Mouse (Mus musculus): Measurements from ENCODE around the gene Phyhd1.

The Phyhd1 gene

DNA sequence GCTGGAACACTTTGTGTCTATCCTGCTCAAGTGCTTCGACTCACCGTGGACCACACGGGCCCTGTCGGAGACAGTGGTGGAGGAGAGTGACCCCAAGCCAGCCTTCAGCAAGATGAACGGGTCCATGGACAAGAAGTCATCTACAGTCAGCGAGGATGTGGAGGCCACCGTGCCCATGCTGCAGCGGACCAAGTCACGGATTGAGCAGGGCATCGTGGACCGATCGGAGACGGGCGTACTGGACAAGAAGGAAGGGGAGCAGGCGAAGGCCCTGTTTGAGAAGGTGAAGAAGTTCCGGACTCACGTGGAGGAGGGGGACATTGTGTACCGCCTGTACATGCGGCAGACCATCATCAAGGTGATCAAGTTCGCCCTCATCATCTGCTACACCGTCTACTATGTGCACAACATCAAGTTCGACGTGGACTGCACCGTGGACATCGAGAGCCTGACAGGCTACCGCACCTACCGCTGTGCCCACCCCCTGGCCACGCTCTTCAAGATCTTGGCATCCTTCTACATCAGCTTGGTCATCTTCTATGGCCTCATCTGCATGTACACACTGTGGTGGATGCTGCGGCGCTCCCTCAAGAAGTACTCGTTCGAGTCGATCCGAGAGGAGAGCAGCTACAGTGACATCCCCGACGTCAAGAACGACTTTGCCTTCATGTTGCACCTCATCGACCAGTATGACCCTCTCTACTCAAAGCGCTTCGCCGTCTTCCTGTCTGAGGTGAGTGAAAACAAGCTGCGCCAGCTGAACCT is 10.2 kb upstream of the Phyhd1 start:
- no peak for DNase-seq (ENCODE audit: low spot score in 2 of 2)

DNA sequence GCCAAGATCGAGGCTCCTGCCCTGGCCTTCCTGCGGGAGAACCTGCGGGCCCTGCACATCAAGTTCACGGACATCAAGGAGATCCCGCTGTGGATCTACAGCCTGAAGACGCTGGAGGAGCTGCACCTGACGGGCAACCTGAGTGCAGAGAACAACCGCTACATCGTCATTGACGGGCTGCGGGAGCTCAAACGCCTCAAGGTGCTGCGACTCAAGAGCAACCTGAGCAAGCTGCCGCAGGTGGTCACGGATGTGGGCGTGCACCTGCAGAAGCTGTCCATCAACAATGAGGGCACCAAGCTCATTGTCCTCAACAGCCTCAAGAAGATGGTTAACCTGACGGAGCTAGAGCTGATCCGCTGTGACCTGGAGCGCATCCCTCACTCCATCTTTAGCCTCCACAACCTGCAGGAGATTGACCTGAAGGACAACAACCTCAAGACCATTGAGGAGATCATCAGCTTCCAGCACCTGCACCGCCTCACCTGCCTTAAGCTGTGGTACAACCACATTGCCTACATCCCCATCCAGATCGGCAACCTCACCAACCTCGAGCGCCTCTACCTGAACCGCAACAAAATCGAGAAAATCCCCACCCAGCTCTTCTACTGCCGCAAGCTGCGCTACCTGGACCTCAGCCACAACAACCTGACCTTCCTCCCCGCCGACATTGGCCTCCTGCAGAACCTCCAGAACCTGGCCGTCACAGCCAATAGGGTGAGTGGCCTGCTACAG is 9.2 kb upstream of the Phyhd1 start:
- DNase-seq (ENCODE audit: low spot score in 2 of 2), result no peak

DNA sequence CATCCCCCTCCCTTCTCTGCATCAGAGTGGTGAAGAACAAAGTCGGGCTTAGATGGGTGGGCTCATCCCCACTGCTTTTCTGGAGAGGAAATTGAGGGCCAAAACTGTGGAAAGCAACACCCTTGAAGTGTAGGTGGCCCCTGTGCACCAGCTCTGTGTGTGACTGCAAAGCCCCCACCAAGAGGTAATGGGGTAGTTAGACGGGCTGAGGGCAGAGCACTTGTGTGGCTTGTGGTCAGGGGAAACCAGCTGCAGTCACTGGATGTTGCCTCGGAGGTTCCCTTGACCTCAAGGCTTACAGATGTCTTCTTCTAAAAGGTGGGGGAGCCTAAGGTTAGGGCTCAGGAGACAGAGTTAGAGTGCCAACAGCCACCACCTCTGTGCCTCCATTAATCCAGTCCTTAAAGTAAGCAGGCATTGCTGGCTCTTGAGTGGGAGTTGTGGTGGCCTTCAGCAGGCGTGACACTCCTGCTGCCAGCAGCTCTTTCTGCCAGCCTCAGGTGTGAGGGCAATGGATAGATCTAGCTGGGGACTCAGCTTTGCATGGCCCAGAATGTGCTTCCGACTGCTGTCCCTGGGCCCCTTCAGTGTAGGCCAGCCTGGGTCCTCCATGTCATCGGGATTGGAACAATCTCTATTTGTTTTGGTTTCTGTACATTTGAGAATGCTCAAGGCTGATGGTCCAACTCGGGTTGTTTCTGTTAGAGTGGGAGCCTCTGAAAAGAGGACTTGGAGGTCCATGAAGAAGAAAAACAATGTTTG is 8.1 kb upstream of the Phyhd1 start:
- no peak for DNase-seq (ENCODE audit: low spot score in 2 of 2)

DNA sequence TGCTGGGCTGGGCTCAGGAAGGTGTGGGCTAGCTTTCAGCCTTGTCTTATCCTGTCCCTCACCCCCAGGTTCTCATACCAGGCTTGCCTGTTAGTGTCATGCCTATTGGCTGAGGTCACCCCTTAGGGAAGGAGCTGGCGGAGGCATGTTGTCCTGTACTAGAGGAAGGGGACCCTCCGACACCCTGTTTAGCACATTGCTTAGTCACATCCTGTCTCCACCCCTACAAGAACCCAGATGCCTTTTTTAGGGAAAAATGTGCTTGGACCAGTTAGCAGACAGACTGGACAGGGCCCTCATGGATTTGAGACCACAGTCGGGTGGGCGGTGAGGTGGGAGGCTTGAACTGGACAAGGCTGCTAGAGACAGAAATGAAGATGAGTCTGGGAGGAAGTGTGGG is 7.4 kb upstream of the Phyhd1 start:
- DNase-seq (ENCODE audit: low spot score in 2 of 2), result no peak

DNA sequence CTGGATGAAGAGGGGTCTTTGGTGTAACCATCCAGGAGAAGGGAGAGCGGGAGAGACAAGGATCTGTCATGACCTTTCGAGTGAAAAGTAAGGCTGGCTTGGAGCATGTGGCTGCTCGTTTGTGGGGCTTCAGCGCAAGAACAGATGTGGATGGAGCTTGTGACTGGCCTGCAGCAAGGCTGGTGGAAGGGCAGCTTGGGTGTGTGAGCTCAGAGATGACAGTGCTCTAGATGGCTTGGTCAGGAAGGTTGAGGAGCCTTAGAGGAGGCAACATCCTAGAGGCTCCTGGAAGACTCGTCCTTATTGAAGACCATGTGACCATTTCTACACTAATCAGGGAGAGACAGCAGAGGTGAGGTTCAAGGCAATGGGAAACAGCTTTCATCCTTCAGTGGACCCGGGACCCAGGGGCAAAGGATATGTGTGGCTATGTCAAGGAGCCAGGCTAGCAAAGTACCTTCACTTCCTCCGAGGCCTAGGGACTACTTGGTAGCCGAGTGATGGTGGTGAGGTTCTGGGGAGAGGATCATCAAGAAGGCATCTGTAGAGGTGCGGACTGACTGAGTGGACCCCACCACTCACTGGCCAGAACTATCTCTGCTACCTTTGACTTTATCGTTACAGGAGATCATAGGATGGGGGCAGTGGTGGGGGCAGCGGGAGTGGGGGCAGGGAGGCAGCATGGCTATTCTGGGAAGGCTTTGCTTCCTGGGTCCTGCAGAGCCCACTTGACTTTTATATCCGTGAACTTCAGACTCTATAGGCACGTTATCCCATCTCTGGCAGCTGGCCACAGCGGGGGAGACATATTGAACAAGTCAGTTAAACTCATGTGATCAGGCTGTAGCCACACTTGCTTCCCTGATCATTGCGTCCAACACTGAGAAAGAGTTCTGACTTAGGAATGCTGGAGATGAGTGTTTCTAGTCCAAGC is 6.6 kb upstream of the Phyhd1 start:
- DNase-seq (ENCODE audit: low spot score in 2 of 2), result no peak

DNA sequence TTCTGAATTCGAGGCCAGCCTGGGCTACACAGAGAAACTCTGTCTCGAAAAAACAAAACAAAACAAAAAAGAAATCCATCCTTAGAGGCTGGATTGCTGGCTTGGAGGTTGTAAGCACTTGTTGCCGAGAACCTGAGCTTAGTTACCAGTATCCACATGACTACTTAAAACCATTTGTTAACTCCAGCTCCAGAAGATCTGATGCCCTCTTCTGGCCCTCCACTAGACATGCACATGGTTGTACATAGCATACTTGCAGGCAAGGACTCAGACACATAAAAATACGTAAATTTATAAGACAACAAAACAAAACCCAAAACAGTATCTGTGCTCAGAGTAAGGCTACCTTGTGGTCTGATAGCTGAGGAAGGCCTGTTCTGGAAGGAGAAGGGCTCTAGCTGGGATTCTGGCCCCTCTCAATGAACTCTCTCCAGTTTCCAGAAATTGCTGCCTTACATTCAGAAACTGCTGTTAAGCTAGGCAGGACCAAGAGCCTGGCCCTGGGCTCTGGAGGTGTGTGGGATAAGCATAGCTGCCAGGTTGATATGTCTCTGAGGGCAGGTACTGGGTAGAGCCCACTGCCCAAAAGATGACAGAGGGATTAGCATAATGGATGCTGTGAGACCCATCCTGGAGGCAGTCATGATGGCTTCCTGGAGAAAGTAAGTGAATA is 4.8 kb upstream of the Phyhd1 start:
- DNase-seq (ENCODE audit: low spot score in 2 of 2), result no peak

DNA sequence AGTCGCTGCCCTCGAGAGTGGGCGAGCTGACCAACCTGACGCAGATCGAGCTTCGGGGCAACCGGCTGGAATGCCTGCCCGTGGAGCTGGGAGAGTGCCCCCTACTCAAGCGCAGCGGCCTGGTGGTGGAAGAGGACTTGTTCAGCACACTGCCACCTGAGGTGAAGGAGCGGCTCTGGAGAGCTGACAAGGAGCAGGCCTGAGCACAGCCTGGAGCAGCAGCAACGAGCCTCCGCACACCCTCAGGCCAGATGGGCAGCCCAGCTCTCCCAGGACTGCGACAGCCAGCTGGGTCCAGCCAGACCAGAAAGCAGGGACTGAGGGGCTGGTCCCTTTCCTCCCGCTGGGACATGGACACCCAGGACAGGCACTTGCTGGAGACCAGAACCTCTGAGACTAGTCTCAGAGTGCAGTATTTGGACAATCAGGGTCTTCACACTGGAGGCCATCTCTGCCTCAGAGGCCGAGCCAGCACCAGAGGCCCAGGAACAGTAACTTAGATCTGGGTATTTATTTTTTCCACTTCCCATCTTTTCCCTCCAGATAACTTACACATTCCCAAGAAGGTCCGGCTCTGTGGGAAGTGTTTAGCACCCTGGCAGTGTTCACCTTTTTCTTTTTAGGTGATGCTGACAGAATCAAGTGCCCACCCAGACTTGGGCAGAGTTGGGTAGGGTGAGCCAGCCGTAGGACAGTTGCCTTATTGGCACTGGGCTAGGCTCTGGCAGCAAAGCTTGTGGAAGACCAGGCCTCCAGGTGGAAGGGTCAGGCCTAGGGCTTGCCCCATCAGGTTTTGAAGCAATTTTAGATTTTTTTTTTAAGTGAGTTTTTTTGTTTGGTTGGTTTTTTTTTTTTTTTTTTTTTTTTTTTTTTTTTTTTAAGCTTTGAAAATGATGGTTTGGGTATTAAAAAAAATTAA is 3.8 kb upstream of the Phyhd1 start:
- DNase-seq (ENCODE audit: low spot score in 2 of 2), result no peak

DNA sequence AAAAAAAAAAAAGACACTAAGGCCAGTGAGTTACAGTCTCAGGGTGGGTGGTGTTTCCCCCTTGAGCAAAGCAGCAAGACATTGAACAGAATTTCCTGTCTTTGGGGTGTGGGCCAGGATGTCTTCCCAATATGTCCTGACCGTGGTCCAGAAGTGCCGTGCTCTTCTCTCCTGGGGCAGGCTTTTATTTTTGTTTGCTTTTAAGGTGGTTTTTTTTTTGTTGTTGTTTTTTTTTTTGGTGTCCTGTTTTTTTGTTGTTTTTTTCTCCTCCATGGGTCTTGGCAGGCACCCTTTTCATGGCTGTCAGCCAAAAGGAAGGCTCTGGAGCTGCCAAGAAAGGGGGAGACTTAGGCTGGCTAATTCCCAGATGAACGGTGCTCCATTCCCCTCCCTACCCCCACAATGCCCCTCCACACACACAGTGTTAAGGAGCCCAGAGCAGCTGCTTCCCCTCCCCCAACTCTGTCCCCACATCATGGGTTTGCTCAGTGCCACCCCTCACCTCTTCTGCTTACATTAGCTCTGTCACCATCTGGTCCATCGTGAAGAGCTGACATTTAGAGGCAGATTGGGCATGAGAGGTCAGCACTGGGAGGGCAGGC is 3.1 kb upstream of the Phyhd1 start:
- no peak for DNase-seq (ENCODE audit: low spot score in 2 of 2)

DNA sequence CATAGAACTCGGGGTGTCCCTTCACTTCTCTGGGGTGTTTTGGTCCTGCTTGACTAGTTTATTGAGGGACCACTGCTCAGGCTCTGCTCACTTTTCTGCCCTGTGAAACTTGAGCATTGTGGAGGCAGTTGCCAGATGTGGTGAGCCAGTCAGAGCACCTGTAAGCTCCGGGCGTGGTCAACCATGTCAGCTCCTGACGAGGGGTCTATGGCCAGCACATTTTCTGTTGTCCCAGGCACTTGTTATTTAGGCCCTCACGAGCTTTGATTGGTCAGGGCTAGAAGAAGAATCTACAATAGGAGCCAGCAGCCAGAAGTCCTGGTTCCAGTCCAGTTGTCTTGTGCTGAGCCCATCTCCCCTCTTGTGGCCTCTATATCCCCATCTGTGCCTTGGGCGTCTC is 2.2 kb upstream of the Phyhd1 start:
- no peak for DNase-seq (ENCODE audit: low spot score in 2 of 2)

DNA sequence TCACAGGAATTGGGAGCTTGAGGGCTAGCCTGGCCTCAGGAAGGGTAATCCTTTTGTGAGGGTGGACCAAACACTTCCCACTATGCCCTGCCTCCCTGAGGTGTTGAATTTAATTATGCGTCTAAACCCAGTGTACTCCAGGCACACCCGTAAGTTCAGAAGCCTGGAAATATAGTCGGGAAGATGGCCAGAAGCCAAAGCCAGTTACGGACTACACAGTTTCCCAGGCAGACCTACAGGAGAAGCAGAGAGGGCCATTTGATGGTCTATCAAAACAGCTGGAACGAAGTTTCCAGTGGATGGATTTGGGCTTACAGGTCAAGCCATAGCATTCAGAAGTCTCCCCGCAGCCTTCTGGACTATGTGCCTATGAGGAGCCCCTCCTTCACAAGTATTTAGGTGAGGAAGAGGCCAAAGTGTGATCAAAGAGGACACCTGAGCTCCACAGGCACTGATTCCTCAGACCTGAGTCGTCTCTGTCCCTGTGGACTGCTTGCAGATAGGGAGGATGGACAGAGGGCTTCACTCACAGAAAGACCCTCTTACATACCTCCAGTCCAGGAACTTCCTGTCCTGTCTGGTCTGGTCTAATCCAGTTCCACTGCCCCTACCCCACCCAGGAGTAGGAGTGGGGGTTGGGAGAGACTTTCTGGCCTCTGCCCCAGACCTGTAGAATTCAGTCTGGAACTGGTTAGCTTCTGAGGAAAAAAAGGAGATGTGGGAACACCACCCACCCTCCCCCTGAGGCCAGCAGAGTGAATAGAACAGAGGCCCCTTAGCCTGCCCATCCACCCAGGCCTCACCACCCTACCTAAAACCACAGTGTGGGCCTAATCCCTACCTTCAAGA is 1.1 kb upstream of the Phyhd1 start:
- no peak for DNase-seq (ENCODE audit: low spot score in 2 of 2)

DNA sequence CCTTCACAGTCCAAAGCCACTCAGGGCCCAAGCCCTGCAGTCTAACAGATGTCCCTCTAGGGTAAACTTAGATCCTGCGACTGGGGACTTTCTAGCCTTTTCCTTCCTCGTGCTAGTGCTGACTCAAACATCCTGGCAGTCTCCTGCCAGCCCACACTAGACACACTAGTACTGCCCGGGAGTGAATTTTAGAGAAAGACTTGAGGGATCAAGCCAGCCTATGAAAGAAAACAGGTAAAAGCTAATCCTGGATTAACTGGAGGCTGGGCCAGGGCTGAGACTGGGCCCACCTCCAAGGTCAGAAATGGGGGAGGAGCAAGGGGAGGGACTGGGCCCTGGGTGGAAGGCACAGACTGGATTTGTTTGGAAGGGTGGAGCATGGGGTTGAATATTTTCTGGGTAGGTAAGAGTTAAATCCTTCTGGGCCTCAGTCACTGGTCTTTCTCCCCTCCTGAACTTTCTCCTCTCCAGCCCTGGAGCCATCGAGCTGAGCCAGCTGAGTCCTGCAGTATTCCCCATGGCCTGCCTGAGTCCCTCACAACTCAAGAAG is 464 bp downstream of the Phyhd1 start:
- DNase-seq (ENCODE audit: low spot score in 2 of 2), result no peak

DNA sequence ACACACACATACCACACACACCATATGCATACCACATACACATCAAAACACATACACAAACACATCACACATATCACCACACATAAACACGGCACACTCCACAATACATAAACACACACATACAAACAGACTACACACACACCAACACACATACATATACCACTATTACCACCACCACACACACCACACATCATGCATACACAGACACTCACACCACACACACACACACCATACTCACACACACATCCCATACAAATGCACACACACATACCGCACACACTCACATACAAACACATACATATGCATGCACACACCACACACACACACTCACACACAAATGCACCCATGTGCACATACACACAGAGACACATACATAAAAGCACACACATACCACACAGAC is 1.5 kb downstream of the Phyhd1 start:
- no peak for DNase-seq (ENCODE audit: low spot score in 2 of 2)

DNA sequence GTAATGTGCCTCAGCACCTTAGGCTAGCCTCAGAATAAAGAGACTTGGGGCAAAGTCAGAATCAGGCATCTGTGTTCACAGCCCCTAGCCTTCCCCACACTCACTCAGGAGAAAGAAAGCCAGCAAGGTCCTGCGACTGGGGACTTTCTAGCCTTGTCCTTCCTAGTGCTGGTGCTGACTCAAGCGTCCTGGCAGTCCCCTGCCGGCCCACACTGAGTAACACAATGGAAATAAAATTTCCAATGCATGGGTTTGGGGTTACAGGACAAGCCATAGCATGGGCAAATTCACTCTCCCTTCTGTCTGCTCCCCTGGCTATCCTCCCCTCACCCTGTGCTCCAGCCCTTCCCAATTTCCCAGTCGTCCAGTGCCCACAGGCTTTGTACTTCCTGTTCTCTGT is 2.4 kb downstream of the Phyhd1 start:
- DNase-seq (ENCODE audit: low spot score in 2 of 2), result no peak

DNA sequence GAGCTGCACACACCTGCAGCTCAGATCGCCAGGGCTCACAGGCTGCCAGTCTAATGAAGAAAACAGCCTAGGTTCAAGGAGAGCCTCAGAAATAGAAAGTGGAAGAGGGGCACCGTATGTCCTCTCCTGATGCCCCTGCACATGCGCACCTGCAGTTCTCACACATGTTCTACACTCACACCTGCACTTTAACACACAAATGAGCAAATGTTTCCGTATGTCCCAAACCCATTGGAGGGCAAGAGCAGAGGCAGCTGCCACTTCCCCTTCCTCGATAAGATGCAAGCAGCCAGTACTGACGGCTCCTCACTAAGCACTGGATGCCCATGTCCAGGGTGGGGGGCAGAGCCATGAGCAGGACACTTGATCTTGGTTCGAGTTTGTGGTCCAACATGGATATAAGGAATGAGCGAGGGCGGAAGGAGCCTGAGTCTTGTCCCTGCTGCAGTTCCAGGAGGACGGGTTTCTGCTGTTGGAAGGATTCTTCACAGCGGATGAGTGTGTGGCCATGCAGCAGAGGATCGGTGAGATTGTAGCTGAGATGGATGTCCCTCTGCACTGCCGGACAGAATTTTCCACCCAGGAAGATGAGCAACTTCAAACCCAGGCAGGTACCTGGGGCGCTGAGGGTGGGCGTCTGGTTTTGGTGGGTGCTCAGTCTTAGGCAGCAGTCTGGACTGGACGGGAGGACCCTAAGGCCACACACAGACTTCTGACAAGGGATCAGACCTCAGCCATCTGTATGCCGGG is 3.4 kb downstream of the Phyhd1 start:
- DNase-seq (ENCODE audit: low spot score in 2 of 2), result no peak

DNA sequence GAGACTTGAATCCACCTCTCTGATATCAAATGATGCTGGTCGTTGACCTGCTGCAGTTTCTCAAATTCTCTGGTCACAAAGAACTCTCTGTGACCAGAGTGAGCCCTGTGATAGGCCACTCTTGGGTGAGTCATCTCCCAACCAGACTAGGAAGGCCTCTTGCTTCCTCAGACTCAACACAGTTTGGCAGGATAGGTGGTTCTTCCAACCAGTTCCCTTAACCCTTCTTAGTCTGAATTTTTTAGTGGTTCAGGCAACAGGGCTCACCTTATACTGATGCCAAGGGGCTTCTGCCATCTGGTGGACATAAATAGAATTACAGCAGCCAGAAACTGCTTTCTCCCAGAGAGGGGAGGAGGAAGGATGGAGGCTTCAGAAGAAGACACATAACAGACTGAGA is 4.1 kb downstream of the Phyhd1 start:
- DNase-seq (ENCODE audit: low spot score in 2 of 2), result peak; percentile 39 to 60

DNA sequence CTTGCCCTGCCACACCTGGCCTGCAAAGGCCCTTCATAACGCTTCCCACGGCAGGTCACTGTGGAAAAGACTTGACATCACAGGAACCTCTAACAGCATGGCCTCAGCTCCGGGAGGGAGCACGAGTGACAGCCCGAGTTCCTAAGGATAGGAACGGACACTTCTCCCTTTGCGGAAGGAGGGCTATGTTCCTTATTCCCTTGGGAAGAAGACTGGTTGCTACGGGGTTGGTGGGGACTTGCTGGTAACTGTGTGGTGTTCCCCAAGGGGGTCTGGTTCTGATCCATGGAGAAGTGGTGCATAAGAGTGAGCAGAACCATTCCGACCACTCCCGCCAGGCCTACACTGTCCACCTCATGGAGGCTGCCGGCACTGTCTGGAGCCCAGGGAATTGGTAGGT is 14.7 kb downstream of the Phyhd1 start, which contains the start of gene Gm28038:
Gene Gm28038, plus strand, starts transcription at position 301 of the 400 bp plus-strand sequence.
- no peak for DNase-seq (ENCODE audit: low spot score in 2 of 2)

DNA sequence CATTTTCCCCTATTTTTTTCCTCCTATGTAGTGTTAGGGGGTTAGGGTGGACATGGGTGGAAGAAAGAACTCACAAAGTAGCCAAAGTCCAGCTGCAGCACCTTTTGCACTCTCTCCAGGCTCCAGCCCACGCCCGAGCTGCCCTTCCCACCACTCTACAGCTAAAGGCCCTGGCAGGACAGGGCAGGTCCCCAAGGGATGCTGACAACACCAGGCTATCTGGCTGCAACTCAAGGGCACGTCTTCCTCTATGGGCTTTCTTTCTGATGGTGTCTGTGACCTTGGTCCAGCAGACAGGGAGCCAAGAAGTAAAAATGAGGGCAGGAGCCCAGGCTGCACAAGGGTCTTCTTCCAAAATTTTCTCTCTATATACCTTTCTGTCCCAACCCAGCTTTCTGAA is 15.6 kb downstream of the Phyhd1 start:
- DNase-seq (ENCODE audit: low spot score in 2 of 2), result no peak

All from thymus, postnatal 10 days (tissue).